Mouse (Mus musculus): Measurements from ENCODE around the gene Vmn2r28.
"Not testable (repeated sequence)": the region's sequence is repeated elsewhere in the genome, so short reads cannot be mapped to it uniquely, and the experiment has no call there.

The Vmn2r28 gene

DNA sequence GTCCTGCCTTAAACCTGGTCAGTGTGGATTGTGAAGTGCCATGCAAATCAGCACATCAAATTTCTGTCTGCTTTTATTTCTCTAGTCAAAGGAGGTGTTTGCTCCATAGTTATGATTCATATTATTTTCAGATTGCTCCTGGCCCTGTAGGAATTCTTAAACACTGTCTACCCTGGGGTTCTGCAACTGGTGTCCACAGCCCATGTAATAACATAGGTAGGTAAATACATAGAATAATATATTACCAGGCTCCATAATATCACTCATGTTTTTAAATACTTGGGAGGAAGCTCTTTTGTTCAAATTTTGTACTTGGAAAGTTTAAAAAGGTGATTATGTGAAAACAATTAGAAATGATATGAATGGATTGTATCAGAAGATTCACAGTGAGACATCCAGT is at the start of gene Vmn2r28:
Vmn2r28 (minus strand) TSS at position 101 of the 400 bp plus-strand sequence.
- DNase-seq (ENCODE audit: low spot score in 2 of 2) = not testable (repeated sequence)

DNA sequence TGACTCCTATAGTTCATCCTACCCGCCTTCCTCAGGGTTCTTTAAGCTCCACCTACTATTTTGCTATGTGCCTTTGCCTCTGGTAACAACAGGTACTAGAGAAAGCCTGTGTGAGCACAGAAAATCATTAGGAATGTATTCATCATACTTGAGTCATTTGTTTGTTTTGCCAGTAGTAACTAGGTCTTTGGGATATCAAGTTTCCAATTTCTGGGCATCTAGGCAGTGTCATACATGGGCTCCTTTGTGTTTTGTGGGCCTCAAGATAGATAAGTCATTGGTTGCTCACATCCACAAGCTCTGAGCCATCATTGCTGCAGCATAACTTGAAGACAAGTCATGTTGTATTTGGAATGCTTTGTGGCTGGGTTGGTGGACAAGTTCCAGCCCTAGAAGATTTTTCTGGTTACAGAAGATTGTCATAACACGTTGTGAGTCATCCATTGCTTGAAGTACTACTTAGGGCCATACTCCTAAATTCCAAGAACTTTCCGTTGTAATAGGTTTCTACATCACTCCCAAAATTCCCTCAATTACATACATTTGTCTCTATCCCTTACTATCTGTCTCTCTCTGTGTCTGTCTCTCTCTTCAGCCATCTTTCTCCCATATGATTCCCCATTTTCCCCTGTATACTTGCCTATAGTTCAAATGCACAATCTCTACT is 47.1 kb upstream of the Vmn2r28 start:
- DNase-seq (ENCODE audit: low spot score in 2 of 2) = not testable (repeated sequence)

DNA sequence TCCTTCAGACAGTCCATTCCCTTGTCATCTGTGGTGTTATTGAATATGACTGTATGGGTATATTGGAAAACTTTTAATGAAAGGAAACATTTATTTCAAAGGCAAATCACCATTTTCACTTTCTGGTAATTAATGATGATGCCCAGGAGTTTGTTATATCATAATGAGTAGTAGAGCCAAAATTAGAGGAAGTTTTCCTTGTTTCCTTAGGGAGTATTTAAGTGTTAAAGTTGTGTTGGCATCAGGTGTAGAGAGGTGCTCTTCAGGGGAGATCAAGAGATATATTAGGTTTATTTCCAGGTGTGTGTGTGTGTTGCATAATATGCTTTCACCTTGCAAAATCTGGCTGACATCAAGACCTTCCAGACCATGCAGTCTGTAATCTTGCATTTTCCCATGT is 37.1 kb downstream of the Vmn2r28 start, which contains the start of gene Vmn1r59:
Vmn1r59 (minus strand) TSS at position 101 of the 400 bp plus-strand sequence.
- DNase-seq (ENCODE audit: low spot score in 2 of 2) = no peak

DNA sequence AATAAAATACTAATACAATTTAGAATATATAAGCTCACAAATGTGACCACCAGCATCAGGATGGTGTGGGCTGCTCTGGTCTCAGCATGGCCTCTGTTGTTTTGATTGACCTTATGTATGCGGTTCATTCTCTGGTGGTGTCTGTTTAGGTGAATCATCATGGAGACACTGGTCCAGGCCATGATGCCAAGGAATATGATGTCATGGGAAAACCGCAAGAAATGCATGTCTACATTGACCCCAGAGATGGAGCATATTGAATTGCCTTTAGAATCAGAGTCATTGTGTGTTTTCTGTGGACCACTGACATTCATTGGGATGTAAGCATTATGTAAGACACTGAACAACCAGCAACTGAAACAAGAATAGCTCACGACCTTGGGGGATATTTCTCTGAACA is 39.7 kb downstream of the Vmn2r28 start:
- DNase-seq (ENCODE audit: low spot score in 2 of 2) = not testable (repeated sequence)

DNA sequence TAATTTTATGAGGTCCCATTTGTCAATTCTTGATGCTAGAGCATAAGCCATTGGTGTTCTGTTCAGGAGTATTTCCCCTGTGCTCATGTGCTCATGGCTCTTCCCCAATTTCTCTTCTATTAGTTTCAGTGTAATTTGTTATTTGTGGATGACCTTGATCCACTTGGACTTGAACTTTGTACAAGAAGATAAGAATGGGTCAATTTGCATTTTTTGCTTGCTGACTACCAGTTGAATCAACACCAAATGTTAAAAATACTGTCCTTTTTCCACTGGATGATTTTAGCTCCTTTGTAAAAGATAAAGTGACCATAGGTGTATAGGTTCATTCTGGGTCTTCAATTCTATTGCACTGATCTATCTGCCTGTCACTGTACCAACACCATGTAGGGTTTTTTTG is 45.1 kb downstream of the Vmn2r28 start:
- no peak for DNase-seq (ENCODE audit: low spot score in 2 of 2)

Data from urinary bladder, postnatal 4 days (tissue).